Mouse (Mus musculus) CD4-positive naive resting alpha-beta T cell, adult 57 days (primary cell): ENCODE measurements around the gene Pth1r. TPM values are rescaled to one million over a fixed set of nuclear protein-coding genes. Genes with fewer than 3 reads are reported as not detected.

Experiments used
- total RNA-seq: library from RNA; stranded (reverse); gene quantifications from one replicate; pipeline ENCODE4 v1.2.4, GENCODE M21; 2023

The Pth1r gene
- not detected for total RNA-seq

GRCm38 (mm10) chr9:110746961-110747360, at the start of gene Pth1r:
Pth1r (minus strand) TSS chr9:110747145.

GRCm38 (mm10) chr9:110741711-110742294, 5.1 kb downstream of the Pth1r start, which contains the start of gene Myl3:
Myl3 (plus strand) TSS chr9:110741861.

Other genes with a start within 250 kb of the Pth1r start
- gene Setd2, start 214.5 kb downstream of the Pth1r start, total RNA-seq: 134 TPM
- 5.7 TPM for gene Nradd, start 122.7 kb downstream of the Pth1r start, total RNA-seq
- 81.3 TPM for gene Nbeal2, start 93.0 kb downstream of the Pth1r start, total RNA-seq
- 83.5 TPM for gene Ccdc12, start 90.6 kb downstream of the Pth1r start, total RNA-seq
- gene Myl3, start 5.3 kb downstream of the Pth1r start, total RNA-seq: not detected
- gene Prss42, start 51.0 kb upstream of the Pth1r start, total RNA-seq: not detected
- gene Prss44, start 66.8 kb upstream of the Pth1r start, total RNA-seq: not detected
- not detected for gene Prss43, start 79.5 kb upstream of the Pth1r start, total RNA-seq
- not detected for gene Prss45, start 87.4 kb upstream of the Pth1r start, total RNA-seq
- gene Prss46, start 97.4 kb upstream of the Pth1r start, total RNA-seq: not detected
- gene Prss50, start 110.8 kb upstream of the Pth1r start, total RNA-seq: not detected
- 526 TPM for gene Als2cl, start 132.7 kb upstream of the Pth1r start, total RNA-seq
- 29.7 TPM for gene Tmie, start 133.0 kb upstream of the Pth1r start, total RNA-seq
- gene Fam240a, start 169.7 kb upstream of the Pth1r start, total RNA-seq: 4.1 TPM
- 1.3 TPM for gene Tdgf1, start 199.0 kb upstream of the Pth1r start, total RNA-seq
- 0.27 TPM for gene Lrrc2, start 204.4 kb upstream of the Pth1r start, total RNA-seq
- not detected for gene Rtp3, start 243.4 kb upstream of the Pth1r start, total RNA-seq